Mouse (Mus musculus): ENCODE measurements at regions not wholly inside any gene's neighbourhood (a gene's known extent, or its start where the extent isn't known, plus 50 kb on each side); places are given as distances from the start of the nearest gene placed in this dataset.
A peak's percentile ranks its signal among the peaks of the same experiment; 100 is the strongest.

DNA sequence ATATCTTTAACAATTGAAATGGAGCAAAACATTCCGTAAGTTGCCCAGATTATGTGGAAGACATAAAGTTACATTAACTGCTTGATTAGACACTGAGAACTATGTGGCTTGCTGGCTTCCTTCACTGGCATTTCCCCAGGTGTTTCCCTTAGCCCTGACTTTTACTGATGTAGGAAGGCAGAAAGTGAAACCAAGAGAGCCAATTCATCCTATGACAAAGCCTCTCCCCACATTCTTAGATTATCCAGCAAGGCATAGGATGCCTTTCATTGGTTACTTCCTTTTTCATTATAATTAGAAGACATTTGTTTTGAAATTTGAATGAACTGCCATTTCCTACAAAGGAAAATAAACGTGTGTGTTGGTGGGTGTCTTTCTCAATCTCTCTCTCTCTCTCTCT lies 72.1 kb downstream of the Cdc42ep3 start:
- no peak for DNase-seq

DNA sequence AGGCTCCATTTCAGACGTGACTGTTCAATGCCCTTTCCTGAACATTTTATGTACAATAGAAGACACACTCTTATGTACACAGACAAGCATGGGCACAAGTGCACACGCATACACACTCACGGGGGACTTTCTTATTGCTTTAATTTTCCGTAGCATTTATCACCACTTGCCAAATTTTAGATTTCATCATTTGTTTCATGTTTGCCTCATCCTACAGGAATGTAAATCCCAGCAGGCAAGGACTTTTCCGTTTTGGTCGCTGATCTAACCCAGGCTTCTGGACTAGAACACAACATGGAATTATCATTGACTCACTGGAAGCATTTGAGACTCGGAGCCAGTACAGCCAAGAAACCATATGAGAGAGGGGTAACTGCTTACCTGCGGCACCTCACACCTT lies 81.3 kb downstream of the Cdc42ep3 start:
- DNase-seq: no peak

DNA sequence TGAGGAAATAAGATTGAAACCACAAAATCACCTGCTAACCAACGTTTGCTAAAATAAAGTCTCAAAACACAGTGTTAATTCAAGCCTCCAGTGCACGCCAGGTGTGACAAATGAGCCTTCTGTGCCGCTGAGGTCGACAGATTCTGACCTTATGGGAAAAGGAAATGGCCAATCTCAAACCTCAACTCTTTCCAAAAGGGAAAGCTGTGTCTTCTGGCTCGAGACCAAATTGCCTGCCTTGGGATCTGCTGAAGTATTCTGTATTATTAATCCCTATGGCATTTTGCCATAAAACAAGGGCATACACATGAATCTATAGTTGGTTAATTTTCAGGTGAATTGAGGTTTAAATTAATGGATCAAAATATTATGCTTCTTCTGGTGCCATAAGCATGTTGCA lies 95.2 kb downstream of the Cdc42ep3 start:
- DNase-seq: no peak

DNA sequence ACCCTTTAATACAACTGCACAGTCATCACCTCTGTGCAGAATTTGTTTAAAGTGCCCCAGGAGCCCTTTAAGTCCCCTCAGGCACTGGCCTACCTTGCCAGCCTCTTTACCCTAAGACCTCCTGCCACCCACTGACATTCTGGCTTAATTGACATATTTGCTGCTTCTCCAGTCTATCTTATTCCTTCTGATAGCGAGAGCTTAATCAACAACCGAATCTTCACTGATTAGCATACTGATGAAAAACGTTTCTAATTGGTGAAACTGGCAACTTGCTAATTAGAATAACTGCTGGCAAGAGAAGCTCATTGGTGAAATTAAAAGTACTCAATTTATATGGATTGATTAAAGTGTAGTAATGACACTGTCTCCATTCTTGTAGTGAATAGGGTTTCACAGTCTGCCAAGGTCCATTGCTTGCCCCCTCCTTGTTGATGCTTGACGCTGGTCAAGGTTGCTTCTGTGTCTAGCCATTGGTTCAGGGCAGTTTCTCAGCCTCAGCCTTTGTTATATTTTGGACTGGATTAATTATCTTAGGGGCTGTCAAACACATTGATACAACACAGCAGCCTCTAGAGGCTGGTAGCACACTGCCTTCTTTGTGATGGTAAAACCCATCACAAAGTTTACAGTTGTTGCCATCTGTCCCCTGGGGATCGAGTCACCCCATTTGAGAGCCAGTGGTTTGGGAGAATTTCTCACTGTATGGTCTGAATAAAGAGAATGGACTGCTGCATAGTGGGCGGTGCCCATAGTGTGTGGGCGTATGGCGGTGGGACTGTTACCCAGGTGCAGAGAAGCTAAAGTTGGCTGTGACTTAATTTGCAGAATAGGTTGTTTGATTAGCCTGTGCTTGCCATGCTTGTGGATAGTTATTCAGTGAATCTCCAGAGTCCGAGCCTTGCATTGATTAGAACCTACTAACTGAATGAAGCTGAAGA lies 107.7 kb downstream of the Cdc42ep3 start:
- no peak for DNase-seq

DNA sequence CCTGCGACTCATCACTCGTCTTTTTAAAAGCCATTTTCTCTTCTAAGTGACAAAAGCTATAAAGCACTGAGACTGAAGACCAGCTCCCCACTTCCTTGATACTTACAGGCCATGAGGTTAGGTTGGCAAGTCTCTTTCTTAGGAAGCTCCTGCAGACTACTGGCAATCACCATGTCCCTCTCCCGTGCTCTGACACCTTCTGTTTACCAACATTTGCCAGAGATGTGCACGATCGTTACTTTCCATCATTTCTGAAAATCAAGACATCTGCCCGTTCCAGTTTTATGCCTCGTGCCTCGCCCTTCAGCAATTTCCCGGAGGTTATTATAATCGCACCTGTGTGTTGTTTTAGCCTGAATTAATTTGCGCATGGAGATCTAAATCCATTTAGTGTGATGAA lies 110.8 kb downstream of the Cdc42ep3 start:
- no peak for DNase-seq

DNA sequence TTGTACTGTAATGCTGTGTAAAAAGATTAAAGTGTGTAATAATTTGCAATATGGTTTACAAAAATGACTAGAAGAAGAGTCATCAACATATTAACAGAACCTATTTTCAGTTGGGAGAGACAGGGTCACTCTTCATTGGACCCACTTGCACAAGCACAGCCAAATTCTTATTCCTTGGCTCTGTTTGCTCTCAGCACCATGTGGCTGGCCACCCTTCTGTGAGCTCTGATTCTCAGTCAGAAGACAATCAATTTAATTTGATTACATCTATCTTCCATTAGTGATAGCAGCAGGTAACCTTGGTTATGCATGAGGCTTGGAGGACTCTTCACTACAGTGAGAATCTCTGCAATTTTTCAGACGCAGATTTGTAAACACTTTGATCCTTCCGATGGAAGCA lies 111.5 kb downstream of the Cdc42ep3 start:
- DNase-seq: no peak

DNA sequence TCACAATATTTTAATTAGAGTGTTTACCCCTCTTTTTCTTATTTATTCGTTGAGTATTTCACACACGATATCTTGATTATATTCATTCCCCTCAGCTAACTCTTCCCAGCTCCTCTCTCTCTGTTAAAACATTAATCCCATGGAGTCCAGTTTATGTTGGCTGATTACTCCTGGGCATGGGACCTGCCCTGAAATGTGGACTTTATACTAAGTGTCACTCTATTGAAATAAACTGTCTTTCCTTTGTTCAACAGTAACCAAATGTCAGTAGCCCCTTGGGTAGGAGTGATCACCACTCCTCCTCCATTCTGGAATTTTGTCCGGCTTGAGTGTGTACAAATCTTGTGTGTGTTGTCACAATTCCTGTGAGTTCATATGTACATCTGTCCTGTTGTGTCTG lies 113.4 kb downstream of the Cdc42ep3 start:
- DNase-seq: no peak

DNA sequence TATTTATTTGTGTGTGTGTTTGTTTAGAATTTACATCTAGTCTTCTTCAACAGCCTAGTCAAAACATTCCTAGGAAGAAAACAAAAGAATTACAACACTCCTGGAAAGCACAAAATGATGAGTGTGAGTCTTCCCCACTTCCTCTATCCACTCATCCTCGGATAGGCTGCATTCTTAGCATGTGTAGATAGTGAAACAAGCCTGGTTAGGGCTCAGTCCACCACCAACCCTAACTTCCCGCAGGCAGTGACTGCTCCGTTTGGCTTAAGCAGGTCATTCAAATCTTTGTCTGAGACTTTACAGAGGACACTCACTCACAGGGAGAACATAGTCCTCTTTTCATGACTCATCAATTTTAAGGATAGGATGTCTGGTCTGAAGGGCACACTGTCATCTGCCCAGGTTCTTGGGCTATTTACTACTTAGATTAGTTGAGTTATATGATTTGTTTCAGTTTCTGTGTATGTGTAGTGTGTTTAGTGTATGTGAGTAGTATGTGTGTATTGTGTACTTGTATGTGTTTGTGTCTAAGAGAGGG lies 118.6 kb downstream of the Cdc42ep3 start:
- DNase-seq: no peak

DNA sequence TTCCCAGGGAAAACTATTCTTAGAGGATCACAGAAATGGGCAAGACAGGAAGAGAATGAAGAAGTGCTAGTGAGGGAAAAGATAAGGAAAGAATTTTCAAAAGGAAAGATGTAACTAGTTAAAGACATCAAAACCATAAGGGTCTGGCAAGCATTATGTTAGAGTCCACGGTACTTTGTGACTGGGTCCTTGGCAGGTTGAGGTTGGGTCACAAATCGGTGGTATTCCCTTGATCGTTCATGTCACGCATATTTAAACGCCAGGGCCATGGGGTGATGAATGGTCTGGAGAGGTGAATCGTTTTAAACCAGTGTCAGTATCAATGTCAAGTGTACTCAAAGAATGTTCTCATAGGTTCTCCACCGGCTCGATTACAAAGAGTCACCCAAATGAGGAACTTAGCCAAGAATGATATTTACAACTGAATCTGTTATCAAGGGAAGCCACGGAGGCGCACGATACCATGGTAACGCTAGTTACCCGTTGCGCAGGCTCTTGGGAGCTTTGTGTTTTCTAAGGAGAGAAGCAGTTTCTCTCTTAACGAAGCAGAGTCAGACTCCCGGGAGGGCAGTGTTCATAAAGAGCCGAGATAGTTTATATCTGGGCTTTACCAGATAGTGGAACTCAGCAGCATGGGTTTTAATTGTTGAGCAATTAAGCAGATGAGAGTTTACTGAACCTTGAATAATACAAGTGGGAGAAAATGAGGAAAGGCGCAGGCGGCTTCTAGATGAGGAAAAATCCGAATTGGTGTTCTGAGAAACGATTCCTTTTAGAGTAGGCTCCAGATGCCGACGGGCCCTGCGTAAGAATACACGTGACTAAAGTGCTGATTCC lies 124.0 kb downstream of the Cdc42ep3 start:
- DNase-seq: no peak

DNA sequence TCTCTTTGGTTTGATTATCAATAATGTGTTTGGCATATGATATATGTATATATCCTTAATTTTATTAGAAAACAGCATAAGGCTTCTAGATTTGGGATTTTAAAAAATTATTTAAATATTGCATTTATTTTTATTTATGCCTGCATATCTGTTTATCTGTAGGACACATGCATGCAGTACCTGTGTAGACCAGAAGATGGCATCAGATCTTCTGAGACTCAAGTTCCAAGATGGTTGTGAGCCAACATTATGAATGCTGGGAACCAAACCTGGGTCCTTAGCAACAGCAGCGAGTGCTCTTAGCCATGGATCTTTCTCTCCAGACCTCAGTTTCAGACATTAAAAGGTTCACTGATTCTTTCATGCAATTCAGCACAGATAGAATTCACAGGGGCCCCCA lies 148.3 kb downstream of the Cdc42ep3 start:
- DNase-seq: peak; percentile 26

DNA sequence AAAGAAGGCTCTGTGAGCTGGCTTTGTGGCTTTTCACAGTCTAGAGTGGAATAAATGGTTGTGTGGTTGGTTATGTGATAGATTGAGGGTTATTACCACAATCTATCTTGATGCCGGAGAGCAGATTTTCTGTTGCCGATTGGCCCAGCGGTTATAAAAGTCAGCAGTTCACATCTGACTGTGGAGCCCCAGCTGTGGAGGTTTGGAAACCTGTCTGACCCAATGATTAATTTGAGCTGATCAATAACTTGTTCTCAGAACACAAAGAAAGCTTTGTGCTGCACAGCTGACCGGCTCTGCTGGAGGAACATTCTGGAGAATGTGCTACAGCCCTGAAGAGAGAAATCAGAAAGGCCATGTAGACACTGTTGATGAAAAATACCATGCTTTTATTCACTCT lies 148.8 kb downstream of the Cdc42ep3 start:
- DNase-seq: no peak

DNA sequence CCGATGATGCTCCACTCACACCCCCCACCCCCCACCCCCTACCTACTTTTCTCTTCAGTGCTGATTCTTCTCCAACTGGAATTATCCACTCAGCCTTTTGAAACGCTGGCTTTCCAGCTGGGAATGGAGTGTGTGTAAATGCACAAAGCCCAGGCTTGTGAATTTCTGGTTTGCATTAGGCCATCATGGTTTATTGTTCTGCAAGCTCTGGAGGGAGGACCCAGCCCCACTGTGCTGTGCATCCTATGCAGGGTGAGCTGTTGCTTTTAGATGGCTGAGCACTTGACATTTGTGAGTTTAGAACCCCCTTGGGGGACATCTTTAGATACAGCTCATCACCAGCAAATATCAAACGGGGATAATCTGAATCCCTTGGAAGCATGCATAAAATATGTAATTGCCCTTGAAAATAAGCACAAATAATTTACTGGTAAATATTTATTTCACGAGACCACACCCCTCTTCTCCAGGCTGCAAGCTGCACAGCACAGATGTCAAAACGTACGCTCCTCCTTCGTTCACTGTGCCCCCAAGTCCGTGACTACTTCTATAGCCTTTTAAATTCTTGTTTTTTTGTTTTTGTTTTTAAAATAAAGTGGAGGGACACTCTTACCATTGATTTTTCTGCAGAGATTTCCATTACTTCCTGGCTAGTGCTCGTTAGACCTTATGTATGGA lies 148.2 kb downstream of the Qpct start:
- no peak for DNase-seq

DNA sequence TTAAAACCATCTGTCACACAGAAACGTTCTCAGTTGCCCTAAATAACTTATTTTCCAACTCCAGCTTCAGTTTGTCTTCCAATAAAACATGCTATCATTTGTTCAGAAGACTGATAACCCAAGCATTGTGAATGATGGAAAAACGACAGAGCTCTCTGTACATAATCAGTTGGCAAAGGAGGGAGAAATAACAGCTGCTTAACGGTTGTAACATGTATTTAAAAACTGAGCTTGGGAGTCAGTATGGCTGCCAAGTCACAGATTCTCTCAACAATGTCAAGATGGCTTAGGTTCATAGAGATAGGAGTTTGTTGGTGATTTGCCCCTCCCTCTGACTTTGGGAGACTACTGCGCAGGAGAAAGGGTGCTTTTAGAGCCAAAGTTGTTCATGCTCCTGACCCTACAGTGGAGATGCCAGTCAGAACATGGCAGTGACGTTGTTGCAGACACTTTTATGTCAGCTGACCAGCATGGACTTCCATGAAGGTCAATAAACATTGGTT lies 140.2 kb downstream of the Qpct start:
- DNase-seq: no peak

DNA sequence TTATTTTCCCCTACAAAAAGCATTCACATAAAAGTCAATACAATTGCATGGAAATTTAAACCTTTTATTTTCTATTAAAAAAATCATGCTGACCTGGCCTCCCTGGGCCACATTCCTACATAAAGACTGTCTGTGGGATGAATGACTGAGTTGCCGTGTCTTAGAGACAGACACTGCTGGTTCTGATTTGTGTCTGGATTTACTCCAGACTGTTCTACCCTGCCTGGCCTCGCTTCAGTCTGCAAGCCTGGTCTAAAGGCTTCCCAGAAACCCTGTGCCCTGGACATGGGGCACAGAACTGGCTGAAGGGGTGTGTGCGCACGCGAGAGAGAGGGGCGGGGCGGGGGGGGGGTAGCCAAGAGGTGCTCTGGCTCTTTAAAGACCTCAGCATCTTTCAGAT lies 136.6 kb downstream of the Qpct start:
- DNase-seq: no peak

DNA sequence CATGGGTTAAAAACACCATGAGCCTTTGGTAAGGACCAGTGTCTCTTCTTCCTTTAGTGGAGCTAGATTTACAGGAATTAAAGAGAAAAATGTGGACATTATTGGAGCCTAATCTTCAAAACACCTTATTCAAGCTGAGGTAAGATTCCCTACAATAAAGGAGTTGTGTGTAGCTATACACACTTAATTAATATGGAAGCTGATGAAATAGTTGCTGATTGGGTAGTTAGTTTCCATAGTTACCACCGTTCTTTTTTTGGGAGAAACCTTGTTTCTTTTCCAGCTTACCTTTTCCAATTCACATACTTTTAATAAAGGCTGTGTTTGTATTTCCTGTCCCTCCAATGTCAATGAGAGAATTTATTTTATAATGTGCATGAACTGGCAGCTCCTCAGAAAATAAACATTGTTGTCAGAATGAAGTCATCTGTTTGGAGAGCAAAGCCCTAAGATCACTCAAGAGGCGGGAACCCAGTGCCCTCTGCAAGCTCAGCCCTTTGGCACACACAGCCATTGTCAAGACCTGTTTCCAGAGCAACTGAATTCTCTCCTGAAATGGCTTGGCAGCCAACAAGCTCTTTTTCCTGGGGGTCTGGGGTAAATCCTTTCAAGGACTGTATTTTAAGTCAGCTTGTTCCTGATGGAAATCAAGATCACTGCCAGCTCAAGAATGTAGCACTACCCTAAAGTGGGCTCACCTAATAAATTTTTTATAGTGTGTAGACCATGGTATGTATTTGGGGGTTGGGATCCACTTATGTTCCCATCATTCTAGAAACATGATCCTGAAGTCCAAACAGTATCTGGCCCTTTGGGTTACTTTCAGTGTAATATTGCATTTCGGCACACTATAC lies 128.8 kb downstream of the Qpct start:
- DNase-seq: peak; percentile 69

DNA sequence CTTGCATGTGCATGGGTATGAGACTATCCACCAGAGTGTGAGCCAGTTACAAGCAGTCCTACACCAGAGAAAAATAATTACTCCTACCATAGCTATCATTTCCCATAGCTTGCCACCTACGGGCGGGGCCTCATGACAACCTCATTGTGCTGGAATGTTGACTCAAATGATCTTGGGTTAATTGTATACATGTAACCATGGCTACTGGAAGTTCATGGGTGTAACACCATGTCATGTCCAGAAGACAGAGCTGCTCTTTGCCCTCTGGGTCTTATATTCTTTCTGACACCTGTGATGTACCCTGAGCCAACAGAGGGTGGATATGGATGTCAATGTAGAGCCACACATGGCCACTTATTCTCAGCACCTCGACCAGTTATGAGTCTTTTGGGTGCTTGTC lies 125.6 kb downstream of the Qpct start:
- DNase-seq: no peak

DNA sequence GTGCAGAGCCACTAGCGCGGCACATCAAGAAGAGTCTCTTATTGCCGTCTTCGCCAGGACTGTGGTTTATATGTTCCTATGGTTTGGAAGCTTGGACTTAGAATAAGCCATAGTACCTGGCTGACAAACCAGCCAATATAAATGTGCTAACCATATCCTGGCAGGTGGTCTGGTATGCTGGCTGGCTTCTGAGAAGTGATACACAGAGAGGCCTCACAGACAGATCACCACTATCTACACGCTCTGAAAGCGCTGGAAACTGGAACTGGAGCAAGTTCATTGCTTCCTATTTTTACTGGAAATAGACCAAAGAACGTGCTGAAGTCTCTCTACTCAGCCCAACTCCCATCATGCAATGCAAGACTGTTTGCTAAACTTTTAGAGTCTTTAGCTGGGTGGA lies 124.7 kb downstream of the Qpct start:
- no peak for DNase-seq

DNA sequence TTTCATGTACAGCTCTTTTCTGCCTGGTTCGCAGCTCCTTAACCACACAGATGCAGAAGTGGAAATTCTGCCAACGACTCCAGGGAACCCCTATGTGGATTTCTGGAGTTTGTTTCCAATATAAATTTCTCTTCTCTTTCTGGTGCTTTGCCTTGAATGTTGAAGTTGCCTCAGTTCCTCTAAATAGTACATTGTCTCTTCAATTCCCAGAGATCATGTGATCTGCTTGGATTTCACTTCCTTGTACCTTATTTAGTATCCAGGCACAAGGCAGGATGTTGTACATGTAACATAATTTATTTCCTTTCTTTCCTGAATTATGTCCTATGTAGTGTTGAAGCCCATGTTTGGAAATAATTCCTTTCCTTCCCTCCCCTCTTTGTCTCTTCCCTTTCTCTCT lies 123.7 kb downstream of the Qpct start:
- DNase-seq: no peak

DNA sequence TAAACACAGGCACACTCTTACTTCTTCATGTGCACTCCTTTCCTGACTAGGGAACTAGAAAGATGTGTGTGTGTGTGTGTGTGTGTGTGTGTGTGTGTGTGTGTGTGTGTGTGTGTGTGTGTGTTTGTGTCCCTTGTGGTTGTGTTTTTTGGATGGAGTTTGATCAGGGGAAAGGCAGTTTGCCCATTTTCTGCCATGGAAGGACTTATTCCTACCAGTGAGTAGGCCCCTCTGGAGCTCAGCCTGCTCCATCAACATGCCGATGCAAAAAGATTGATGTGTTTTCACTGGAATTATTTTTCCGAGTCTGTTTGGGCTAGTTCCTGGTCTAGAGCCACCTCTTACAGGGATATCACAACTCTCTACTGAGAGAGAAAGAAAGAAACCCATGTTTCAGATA lies 120.6 kb downstream of the Qpct start:
- DNase-seq: peak; percentile 37

DNA sequence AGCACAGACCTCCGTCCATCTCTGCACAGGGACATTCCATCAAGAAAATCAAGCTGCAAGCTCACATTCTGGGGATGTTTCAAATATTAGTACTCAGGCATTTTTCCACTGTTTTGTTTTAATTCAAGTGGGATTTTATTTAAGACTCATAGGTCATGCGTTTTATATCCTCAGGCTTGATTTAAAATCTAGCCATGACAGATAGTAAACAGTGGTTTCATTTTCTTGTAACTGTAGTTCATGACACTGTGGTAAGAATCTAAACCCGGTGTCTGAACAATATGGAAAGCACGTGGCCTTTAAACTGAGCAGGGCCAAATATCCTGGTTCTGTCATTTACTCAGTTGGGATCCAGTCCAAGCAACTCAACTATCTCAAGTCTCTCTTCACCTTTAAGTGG lies 119.0 kb downstream of the Qpct start:
- no peak for DNase-seq

DNA sequence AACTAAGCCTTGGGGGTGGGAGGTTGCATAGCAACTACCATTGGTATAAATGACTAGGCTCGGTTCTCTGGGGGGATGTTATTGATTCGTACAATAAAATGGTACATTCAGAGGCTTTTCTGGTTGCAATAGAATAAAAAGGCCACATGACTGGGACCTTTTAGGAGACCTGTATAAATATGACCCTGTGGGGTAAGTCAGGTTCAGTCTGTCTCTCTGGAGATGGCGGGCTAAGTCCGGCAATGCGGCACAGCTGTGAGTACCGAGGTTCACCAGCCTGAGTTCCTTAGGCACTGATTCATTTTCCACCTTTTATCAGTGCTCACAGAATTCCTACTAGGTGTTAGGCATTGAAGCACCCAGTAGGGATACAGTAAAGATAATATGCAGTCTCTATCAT lies 115.5 kb downstream of the Qpct start:
- DNase-seq: no peak

All from lung, postnatal 36 days (tissue).